Mouse (Mus musculus) neural tube, embryonic 11.5 days (tissue): Measurements from ENCODE around the gene Pcnx2. TPM values are rescaled to one million over a fixed set of nuclear protein-coding genes. Genes with fewer than 3 reads are reported as not detected.

Experiments used
- ATAC-seq: fragments of 200-750 bp; cut with Nextera tagmentation; 2 replicates; pipeline ENCODE4 v1.8.0; 2017; ENCODE audit warnings: moderate number of reproducible peaks, mild to moderate bottlenecking, moderate TSS enrichment, moderate library complexity; ENCODE audit not compliant: insufficient read depth, low FRiP score, low TSS enrichment
- DNase-seq: peaks from one replicate; pipeline ENCODE4 v3.0.0-alpha.2; 2015; ENCODE audit warnings: low spot score
- H3K27ac ChIP-seq: fragments of 300-500 bp; sonication (generic); 2 replicates; pipeline ENCODE4 v1.5.1; 2014; ENCODE audit warnings: low read depth, mild to moderate bottlenecking, low read length
- H3K27me3 ChIP-seq: fragments of 300-500 bp; sonication (generic); 2 replicates; pipeline ENCODE4 v1.6.1; 2014; ENCODE audit warnings: mild to moderate bottlenecking, low read length, mixed read lengths; ENCODE audit not compliant: control insufficient read depth, insufficient read depth
- H3K36me3 ChIP-seq: fragments of 300-500 bp; sonication (generic); 2 replicates; pipeline ENCODE4 v1.6.1; 2014; ENCODE audit warnings: mild to moderate bottlenecking, low read length, moderate library complexity, mixed read lengths; ENCODE audit not compliant: control insufficient read depth, insufficient read depth
- H3K4me1 ChIP-seq: fragments of 300-500 bp; sonication (generic); 2 replicates; pipeline ENCODE4 v1.6.1; 2014; ENCODE audit warnings: low read length, mixed read lengths; ENCODE audit not compliant: control insufficient read depth, insufficient read depth
- H3K4me2 ChIP-seq: fragments of 300-500 bp; sonication (generic); 2 replicates; pipeline ENCODE4 v1.6.1; 2014; ENCODE audit warnings: low read depth, mild to moderate bottlenecking, moderate library complexity
- H3K4me3 ChIP-seq: fragments of 300-500 bp; sonication (generic); 2 replicates; pipeline ENCODE4 v1.5.1; 2014; ENCODE audit warnings: low read depth, low read length
- H3K9ac ChIP-seq: fragments of 300-500 bp; sonication (generic); 2 replicates; pipeline ENCODE4 v1.6.1; 2014; ENCODE audit warnings: mild to moderate bottlenecking, low read length
- H3K9me3 ChIP-seq: fragments of 300-500 bp; sonication (generic); 2 replicates; pipeline ENCODE4 v1.6.1; 2016; ENCODE audit warnings: low read length; ENCODE audit not compliant: control insufficient read depth
- WGBS: fragments of 180-500 bp; shearing (Covaris S2); extraction: QIAGEN DNeasy Blood & Tissue Kit; methylation state at CpG from one replicate; pipeline ENCODE4 v1.1.7; 2014; 5-methylcytosine and 5-hydroxymethylcytosine counted together
- polyA plus RNA-seq: library from polyadenylated mRNA; unstranded; fragments of >200 nt; fragmentation: Nextera tagmentation; extraction: Ambion mirVana; gene quantifications from 2 replicates; pipeline ENCODE4 v1.2.1, GENCODE M21; 2014

Pcnx2 gene
- polyA plus RNA-seq, 1 experiment from 2014 or later: 0.65 TPM

GRCm38 (mm10) chr8:125775031-125775430 lies 123.1 kb downstream of the Pcnx2 start:
- Histone ChIP-seq H3K9me3 (no peaks in the 10 kb centered on the region), H3K4me3 (no peak overlapping the region), H3K27me3 (no peaks in the 10 kb centered on the region), H3K4me2 (no peak overlapping the region), H3K9ac (no peak overlapping the region), H3K27ac (no peak overlapping the region), H3K4me1 (no peaks in the 10 kb centered on the region), H3K36me3 (no peaks in the 10 kb centered on the region)
- no peak for DNase-seq
- 78% methylated on average over 3 of the region's 3 CpGs for whole genome bisulfite sequencing
- ATAC-seq: no peak

- WGBS: 50% methylated on average over 7 of the region's 7 CpGs
- Histone ChIP-seq H3K36me3 (no peaks in the 10 kb centered on the region), H3K4me2 (no peak overlapping the region), H3K27me3 (no peaks in the 10 kb centered on the region), H3K4me1 (no peaks in the 10 kb centered on the region), H3K9me3 (no peaks in the 10 kb centered on the region), H3K9ac (no peak overlapping the region), H3K27ac (no peak overlapping the region), H3K4me3 (no peak overlapping the region)
- DNase-seq (no peak), ATAC-seq (no peak)
Measured at GRCm38 (mm10) chr8:125773281-125773803, 124.8 kb downstream of the Pcnx2 start.

DNA sequence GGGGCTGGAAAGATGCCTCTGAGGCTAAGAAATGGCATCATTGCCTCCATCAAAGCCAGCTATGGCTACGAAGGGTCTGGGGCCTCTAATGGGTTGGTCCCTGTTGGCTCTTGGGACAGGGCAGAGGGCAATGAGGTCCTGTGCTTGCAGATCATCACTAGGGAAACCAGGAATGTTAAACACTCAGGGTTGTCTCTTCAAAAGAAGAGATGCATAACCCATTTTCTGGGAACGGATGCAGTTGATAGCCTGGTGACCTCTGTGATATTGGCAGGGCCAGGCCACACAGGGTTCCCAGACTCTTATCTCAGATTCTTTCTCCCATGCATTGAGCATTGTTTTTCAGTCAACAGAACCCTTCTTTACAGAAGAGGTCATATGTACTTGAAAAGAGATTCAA lies 125.8 kb downstream of the Pcnx2 start:
- Histone ChIP-seq H3K4me1 (no peaks in the 10 kb centered on the region), H3K4me2 (no peak overlapping the region), H3K36me3 (no peaks in the 10 kb centered on the region), H3K27me3 (no peaks in the 10 kb centered on the region), H3K4me3 (no peak overlapping the region), H3K9me3 (no peaks in the 10 kb centered on the region), H3K9ac (no peak overlapping the region), H3K27ac (no peak overlapping the region)
- no peak for DNase-seq
- ATAC-seq: no peak
- 69% methylated on average over 2 of the region's 2 CpGs for WGBS

DNA sequence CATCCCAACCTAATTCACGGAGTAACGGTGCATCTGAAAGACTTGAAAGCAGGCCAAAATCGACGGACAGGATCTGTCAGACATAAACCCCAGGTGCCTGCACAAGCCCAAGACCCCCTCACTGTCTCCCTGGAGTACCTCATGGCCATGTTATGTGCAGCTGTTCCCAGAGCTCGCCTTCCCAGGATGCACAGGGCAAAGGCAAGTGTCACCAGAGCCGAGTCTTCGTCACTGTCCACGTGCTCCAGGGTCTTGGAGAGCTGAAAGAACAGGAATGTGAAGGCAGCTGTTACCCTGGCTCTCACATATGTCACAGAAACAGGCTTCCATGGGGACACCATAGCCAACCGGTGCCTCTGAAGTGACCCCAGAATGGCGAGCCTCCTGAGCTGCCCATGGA lies 130.0 kb downstream of the Pcnx2 start:
- Histone ChIP-seq H3K27ac (no peak overlapping the region), H3K4me3 (no peak overlapping the region), H3K4me2 (no peak overlapping the region), H3K9me3 (no peaks in the 10 kb centered on the region), H3K36me3 (no peaks in the 10 kb centered on the region), H3K27me3 (no peaks in the 10 kb centered on the region), H3K4me1 (no peaks in the 10 kb centered on the region), H3K9ac (no peak overlapping the region)
- no peak for DNase-seq
- no peak for ATAC-seq
- WGBS: 90% methylated on average over 10 of the region's 10 CpGs

- ATAC-seq (no peak), DNase-seq (no peak)
- 91% methylated on average over 16 of the region's 16 CpGs for WGBS
- H3K9me3 ChIP-seq: no peaks in the 10 kb centered on the region
- H3K4me2 ChIP-seq: no peak overlapping the region
- no peaks in the 10 kb centered on the region for H3K4me1 ChIP-seq
- no peak overlapping the region for H3K4me3 ChIP-seq
- H3K27me3 ChIP-seq: no peaks in the 10 kb centered on the region
- no peak overlapping the region for H3K9ac ChIP-seq
- H3K27ac ChIP-seq: no peak overlapping the region
- H3K36me3 ChIP-seq: no peaks in the 10 kb centered on the region
Measured at GRCm38 (mm10) chr8:125763066-125763786, 134.9 kb downstream of the Pcnx2 start.

GRCm38 (mm10) chr8:125759022-125759421 lies 139.1 kb downstream of the Pcnx2 start:
- Histone ChIP-seq H3K4me1 (no peaks in the 10 kb centered on the region), H3K9ac (no peak overlapping the region), H3K9me3 (no peaks in the 10 kb centered on the region), H3K36me3 (no peaks in the 10 kb centered on the region), H3K4me2 (no peak overlapping the region), H3K27me3 (no peaks in the 10 kb centered on the region), H3K27ac (no peak overlapping the region), H3K4me3 (no peak overlapping the region)
- DNase-seq: peak; percentile 24
- ATAC-seq: no peak
- WGBS: 40% methylated on average over 10 of the region's 10 CpGs

DNA sequence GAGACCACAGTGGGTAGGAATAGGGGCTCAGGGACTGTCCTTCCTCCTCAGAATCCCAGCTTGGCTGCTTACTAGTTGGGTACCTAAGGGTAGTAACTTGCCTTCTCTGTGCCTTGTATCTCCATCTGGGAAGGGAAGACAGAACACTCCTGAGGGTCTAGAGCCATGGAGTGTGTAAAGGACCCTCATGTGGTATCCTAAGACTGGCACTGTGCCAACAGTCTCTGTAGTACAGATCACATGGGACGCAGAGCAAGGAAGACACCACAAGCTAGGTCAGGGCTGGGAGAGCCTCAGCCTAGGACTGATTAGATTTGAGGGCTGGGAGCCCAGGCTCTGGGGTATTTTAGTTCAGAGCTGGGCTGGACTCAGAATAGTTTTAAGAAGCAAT lies 141.0 kb downstream of the Pcnx2 start:
- H3K27me3 ChIP-seq: no peaks in the 10 kb centered on the region
- no peaks in the 10 kb centered on the region for H3K4me1 ChIP-seq
- DNase-seq: no peak
- no peak overlapping the region for H3K4me3 ChIP-seq
- no peak overlapping the region for H3K27ac ChIP-seq
- no peak overlapping the region for H3K9ac ChIP-seq
- no peak overlapping the region for H3K4me2 ChIP-seq
- no peaks in the 10 kb centered on the region for H3K36me3 ChIP-seq
- ATAC-seq: no peak
- 78% methylated on average over 1 of the region's 1 CpGs for WGBS
- no peaks in the 10 kb centered on the region for H3K9me3 ChIP-seq

- no peak for ATAC-seq
Measured at GRCm38 (mm10) chr8:125756391-125757105, 141.6 kb downstream of the Pcnx2 start.

DNA sequence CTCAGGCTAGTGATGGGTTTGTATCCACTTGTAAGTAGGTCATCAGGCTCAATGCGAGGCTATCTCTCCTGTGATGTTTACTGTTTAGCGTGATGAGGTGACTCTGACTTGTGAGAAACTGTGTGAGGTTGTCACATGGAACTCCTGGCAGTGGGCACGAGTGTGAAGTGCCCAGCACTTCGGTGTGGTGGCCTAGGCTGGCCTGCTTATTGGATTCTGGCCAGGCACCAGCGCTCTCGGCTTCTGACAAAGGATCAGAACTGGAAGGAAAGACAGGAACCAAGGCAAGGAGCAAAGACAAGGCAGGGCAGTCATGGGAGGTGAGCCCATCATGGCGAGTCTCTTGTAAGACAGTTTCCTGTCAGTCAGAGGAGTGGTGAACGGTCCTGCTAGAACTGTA lies 142.2 kb downstream of the Pcnx2 start:
- ATAC-seq (no peak), DNase-seq (no peak)
- H3K27ac ChIP-seq: no peak overlapping the region
- no peaks in the 10 kb centered on the region for H3K4me1 ChIP-seq
- H3K27me3 ChIP-seq: no peaks in the 10 kb centered on the region
- H3K4me2 ChIP-seq: no peak overlapping the region
- no peak overlapping the region for H3K9ac ChIP-seq
- WGBS: 85% methylated on average over 8 of the region's 8 CpGs
- no peaks in the 10 kb centered on the region for H3K9me3 ChIP-seq
- no peak overlapping the region for H3K4me3 ChIP-seq
- no peaks in the 10 kb centered on the region for H3K36me3 ChIP-seq

More at GRCm38 (mm10) chr8:125756391-125757105, 141.6 kb downstream of the Pcnx2 start:
- Histone ChIP-seq H3K27ac (no peak overlapping the region), H3K4me3 (no peak overlapping the region), H3K27me3 (no peaks in the 10 kb centered on the region), H3K36me3 (no peaks in the 10 kb centered on the region), H3K4me2 (no peak overlapping the region), H3K4me1 (no peaks in the 10 kb centered on the region), H3K9ac (no peak overlapping the region), H3K9me3 (no peaks in the 10 kb centered on the region)
- 56% methylated on average over 9 of the region's 9 CpGs for WGBS
- no peak for DNase-seq
